Mouse (Mus musculus) brain, adult 2 months (tissue): ENCODE results near the gene Tnrc6c.

Experiments used
- DNase-seq: peaks from one replicate; pipeline ENCODE4 v3.0.0; 2011; ENCODE audit warnings: low read depth, low spot score

Gene Tnrc6c

GRCm38 (mm10) chr11:117638386-117638785 is 15.7 kb upstream of the Tnrc6c start:
- DNase-seq: no peak

DNA sequence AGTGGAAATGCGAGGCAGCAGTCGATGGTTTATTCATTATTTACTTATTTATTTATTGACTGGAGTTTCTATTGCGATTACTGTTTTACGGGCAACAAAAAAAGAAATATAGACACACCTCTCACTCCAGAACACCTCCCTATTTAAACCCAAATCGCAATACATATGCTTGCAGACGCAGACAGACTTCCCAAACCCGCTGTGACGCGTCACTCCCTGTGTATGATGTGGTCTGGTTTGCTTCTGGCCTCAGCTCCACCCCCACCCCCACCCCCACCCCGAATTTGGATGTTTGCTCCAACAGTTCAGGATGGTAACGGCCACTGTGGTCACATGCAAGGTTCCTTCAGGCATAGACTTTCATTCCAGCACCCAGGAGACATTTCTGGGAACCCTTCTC is 15.3 kb upstream of the Tnrc6c start:
- DNase-seq: no peak

GRCm38 (mm10) chr11:117639331-117639970 is 14.6 kb upstream of the Tnrc6c start:
- no peak for DNase-seq

DNA sequence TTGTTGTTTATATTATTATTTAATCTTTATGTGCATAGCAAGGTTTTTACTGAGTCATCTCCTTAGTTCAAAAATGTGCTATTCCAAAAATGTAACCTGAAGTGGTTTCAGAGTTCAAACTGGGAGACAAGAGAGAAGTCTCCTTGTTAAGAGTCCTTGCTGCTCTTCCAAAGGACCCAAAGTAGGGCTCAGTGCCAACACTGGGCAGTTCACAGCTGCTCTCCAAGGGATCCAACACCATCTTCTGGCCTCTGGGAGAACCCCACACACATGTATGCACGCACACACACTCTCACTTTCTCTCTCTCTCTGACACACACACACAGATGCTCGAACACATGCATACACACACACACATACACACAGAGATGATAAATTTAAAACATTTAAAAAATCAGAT is 11.9 kb upstream of the Tnrc6c start:
- DNase-seq: no peak

- DNase-seq: peak; percentile 61
Observed at GRCm38 (mm10) chr11:117643240-117643639, 10.8 kb upstream of the Tnrc6c start.

GRCm38 (mm10) chr11:117646786-117647185 is 7.3 kb upstream of the Tnrc6c start:
- peak; percentile 31 for DNase-seq

DNA sequence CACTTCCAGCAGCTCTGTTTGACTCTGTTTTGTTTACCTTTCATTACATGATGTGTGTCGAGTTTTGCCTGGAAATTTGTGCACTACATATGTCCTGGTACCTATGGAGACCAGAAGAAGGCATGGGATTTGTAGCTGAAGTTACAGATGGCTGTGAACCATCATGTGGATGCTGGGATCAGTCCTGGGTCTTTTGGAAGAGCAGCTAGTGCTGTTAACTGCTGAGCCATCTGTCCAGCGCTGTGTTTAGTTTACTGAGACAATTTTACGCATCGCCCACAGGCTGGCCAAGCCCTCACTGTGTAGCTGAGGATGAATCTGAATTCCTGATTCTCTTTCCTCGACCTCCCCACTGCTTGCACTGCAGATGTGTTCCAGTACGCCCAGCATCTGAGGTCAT is 6.1 kb upstream of the Tnrc6c start:
- DNase-seq: peak; percentile 58

- no peak for DNase-seq
Observed at GRCm38 (mm10) chr11:117650721-117651644, 3.1 kb upstream of the Tnrc6c start.

- no peak for DNase-seq
Observed at GRCm38 (mm10) chr11:117652907-117653306, 1.2 kb upstream of the Tnrc6c start.

DNA sequence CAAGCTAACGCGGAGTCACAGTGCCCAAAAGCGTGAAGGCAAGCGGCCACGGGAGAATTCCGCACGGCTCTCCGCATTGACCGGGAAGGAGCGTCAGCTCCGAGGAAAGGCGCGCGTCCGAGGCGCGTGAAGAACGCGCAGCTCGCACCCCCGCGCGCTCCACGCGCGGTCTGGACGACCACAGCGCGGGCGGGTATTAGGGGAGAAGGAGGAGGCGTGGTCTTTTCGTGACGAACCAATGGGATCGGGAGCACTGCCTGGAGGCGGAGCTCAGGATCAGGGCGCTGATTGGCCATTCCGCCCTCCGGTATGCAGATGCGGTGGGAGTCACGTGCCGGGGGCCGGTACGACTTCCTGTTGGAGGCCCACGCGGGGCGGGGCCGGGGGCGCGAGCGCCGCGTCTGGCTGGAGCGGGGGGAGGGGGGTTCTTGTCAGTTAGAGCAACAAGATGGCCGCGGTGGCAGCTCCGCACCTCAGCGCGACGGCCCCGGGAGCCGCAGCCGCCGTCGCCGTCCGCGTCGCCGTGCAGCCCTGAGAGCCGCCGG is 363 bp downstream of the Tnrc6c start:
- DNase-seq: peak; percentile 100

DNA sequence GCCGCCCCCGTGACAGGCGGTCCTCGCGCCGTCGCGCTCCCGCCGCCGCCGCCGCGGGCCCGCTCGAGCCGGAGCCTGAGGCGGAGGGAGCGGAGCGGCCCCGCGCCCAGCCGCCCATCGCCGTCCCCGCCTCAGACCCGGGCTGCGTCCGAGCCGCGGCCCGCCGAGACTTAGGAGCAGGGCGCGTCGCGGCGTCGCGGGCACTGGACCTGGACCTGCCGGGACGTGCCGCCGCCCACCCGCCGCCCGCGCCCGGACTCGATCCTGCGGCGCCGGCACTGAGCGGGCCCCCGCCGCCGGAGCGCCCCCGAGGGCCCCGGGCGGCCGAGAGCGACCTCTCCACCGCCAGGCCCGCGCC is 824 bp downstream of the Tnrc6c start:
- DNase-seq: no peak

GRCm38 (mm10) chr11:117655292-117656076 is 1.4 kb downstream of the Tnrc6c start:
- DNase-seq: peak; percentile 85

DNA sequence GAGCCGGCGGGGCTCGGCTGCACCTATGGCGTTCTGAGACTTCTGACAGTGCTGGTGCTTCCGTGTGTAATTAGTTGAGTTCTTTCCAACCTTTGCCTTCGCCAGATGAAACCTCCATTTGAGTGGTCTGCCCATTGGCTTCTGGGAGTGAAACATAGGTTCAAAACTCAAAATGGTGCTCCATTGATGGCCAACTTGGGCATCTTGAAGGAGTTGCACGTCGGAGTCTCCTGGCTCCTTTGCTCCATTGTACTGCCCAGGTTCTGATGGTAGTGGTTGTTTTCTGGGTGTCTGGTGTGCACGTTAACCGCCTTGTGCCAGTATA is 1.9 kb downstream of the Tnrc6c start:
- no peak for DNase-seq

- DNase-seq: peak; percentile 80
Observed at GRCm38 (mm10) chr11:117658974-117659373, 4.9 kb downstream of the Tnrc6c start.

GRCm38 (mm10) chr11:117663036-117663809 is 9.1 kb downstream of the Tnrc6c start:
- DNase-seq: no peak

DNA sequence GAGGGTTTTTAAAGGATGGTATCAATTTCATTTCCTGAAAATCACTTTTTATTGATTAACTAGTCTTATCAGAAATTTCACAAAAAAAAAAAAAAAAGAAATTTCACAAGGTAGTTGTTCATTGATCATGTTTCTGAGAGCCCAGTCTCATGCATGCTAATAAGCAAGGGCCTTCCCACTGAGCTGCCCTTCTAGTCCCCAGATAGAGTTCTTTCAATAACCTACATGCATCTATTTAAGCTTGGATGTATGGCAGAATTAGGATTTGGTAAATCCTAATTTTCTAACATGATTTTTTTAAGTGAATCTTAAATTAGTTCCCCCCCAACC is 9.7 kb downstream of the Tnrc6c start:
- no peak for DNase-seq

DNA sequence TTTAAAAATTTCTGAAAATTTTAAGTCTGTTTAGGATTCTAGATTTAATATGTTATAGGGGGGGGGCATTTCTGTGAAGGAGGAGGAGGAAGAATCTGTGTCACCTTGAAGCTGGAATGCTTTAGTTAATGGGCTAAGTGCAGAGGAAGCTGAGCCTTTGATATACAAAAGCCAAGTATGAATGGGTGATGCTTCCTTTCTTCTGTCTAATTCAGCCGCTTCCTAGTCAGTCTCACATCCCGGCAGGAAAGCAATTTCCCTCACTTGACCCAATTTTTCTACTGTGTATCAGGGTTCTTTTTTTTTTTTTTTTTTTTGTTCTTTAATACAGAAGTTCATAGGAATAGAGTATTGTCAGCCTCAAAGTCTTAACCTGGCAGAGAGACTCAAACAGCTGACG is 11.1 kb downstream of the Tnrc6c start:
- peak; percentile 28 for DNase-seq

DNA sequence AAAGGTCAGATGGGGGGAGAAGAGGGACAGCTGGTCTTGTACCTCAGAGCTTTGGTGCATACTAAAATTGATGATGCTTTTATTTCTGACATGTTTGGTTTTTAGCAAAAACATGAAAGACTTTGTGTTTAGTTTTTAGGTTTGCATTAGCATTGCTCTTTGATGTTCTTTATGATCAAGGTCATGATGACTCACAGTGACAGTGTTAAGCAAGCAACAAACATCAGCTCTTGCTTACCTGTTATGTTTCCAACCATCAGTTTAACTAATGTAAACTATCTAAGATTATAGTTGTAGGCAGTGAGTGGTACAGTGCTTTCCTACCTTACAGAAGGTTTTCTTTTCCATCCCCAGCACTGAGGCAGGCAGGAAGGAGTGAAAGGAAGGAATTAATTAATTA is 12.5 kb downstream of the Tnrc6c start:
- no peak for DNase-seq

GRCm38 (mm10) chr11:117667152-117667551 is 13.1 kb downstream of the Tnrc6c start:
- no peak for DNase-seq

- peak; percentile 62 for DNase-seq
Observed at GRCm38 (mm10) chr11:117667825-117668224, 13.7 kb downstream of the Tnrc6c start.

DNA sequence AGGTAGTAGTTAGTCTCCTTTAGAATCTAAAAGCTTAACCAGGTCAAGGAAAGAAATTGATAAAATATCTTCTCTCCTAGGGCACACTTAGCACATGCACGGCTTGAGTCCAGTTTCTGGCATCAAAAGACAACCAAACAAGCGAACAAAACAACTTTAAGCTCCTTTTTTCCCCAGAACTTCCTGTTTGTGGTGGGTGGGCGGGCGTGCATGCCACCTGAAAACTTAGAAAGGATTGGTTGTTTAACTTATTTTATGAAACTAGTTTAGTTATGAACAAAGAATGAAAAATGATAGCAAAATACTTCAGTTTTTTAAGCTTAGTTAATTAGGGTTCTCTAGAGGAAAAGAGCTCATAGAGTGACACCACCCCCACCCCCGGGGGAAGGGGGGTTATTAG is 17.5 kb downstream of the Tnrc6c start:
- DNase-seq: no peak

DNA sequence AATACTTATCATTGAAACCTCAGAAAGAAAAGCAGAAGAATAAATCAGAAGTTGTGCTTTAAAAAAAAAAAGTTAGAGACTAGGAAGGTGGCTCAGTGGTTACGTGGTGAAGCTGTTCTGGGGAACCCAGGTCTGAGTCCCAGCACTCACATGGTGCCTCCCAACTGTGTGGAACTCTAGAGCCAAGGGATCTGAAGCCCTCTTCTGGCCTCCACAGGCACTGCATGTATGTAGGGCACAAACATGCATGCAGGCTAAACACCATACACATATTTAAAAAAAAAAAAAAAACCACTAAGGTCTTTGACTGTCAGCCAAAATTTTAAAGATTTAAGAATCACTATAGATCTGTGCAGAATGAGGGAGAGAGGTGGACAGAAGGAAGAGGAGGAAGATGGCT is 20.4 kb downstream of the Tnrc6c start:
- no peak for DNase-seq
